Mouse (Mus musculus) mesoderm, embryonic 11.5 days (tissue): ENCODE results near the gene Vtn.

Source experiments
- DNase-seq: peaks from one replicate; pipeline ENCODE4 v3.0.0-alpha.2; 2012; ENCODE audit warnings: low read depth, low spot score

Gene Vtn

DNA sequence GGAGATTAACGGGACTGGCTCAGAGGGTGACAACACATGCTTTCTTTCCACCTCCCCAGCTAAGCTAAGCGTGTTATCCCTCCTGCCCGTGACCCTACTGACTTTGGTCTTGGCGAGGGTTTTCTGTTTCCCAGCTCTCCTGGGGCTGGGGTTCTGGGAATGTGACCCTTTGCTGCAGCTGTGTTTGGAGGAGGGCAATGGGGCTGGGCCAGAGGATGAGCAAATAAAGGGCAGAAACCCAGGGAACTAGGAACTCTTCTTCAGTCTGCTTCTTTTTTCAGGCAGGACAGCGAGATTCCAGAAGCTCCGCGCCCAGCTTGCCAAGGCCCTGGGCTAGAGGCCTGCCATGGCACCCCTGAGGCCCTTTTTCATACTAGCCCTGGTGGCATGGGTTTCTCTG is at the start of gene Vtn:
Gene Vtn (plus strand): TSS at position 88 of the 400 bp plus-strand sequence.
- no peak for DNase-seq

GRCm38 (mm10) chr11:78450337-78450736 is 48.6 kb upstream of the Vtn start:
- no peak for DNase-seq

DNA sequence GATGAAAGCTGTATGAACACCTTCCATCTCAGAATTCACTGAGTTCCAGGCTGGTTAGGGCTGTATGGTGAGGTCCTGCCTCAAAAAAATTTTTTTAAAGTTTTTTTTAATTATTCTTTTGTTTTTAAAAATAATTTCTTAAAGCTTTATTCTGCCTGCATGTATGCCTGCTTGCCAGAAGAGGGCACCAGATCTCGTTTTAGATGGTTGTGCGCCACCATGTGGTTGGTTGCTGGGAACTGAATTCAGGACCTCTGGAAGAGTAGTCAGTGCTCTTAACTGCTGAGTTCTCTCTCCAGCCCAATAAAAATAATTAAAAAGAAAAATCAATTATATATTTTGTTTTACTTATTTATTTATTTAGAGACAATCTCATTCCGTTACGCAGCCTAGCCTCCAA is 45.2 kb upstream of the Vtn start:
- peak; percentile 76 for DNase-seq

GRCm38 (mm10) chr11:78454276-78454675 is 44.6 kb upstream of the Vtn start:
- DNase-seq = no peak

DNA sequence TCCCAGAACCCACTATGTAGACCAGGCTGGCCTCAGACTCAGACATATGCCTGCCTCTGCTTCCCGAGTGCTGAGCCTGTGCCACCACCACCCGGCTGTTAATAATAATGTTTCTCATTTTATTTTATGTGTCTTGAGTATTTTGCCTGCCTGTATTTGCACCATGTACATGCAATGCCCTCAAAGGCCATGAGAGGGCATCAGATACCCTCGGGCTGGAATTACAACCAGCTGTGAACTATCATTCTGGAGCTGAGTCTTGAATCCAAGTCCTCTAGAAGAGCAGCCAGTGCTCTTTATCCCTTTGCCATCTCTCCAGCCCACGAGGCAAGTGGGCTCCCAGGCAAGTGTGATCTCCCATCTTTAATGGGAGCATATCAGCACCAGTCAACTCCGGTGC is 43.6 kb upstream of the Vtn start:
- DNase-seq = peak; percentile 54

GRCm38 (mm10) chr11:78458740-78459139 is 40.2 kb upstream of the Vtn start:
- DNase-seq = no peak

DNA sequence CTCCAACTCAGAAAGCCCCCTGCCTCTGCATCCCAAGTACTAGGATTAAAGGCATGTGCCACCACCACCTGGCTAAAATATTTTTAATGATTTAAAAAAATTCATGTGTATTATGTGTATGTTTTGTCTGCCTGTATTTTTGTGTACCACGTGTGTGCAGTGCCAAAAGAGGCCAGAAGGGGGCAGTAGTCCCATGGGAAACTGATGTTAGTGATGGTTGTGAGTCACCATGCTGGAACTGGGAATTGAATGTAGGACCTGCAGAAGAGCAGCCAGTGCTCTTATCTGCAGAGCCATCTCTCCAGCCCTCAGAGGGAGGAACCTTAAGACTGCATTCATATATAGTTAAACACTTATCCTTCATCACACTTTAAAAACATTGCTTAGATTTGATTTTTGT is 37.0 kb upstream of the Vtn start:
- no peak for DNase-seq

- DNase-seq = no peak
Observed at GRCm38 (mm10) chr11:78462669-78463068, 36.2 kb upstream of the Vtn start.

DNA sequence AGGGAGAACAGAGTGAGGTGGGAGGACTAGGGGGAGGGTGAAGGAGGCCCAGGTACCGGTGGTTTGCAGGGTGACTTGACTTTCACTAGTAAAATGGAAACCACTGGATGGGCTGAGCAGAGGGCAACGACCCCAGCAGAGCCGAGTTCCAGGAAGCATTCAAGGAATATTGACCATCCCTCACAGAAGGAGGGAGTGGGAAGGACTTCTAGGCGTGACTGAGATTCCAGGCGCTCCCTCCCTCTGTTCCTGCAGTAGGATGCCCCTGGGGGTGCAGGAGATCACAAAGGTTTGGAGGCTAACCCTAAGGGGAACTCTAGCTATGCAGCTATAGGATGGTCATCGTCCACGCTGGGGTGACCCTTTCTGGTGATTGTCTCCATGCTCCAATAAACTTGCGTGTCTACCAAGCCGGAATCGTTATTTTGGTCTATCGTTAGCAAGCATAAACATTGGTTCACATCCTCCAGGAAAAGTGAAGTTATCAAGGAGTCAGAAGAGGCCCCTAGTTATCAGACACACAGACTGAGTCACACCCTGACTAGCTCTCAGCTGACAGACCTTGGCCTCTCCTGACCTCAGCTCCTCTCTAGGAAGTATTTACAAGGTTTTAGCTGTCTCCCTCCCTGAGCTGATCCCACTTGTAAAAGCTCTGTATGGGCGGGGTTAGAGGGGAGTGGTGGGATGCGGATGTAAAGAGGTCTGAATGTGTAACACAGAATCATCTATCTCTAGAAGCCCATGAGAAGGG is 35.4 kb upstream of the Vtn start:
- no peak for DNase-seq

DNA sequence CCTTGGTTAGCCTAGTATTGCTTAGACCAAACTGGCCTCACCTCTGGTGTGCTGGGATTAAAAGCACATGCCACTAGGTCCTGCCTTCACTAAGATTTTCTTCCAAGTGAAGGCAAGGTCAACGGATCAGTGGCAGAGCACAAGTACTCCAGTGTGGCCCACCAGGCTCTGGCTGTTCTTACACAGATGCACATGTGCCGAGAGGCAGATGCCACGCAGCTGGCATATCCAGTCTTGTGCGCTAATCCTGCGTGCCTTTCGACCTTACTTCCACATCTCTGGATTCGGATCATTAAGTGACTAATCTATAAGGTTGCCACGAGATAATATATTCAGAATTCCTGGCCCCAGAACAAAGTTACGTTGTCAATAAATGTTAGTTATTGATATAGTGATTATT is 33.8 kb upstream of the Vtn start:
- DNase-seq = peak; percentile 48

DNA sequence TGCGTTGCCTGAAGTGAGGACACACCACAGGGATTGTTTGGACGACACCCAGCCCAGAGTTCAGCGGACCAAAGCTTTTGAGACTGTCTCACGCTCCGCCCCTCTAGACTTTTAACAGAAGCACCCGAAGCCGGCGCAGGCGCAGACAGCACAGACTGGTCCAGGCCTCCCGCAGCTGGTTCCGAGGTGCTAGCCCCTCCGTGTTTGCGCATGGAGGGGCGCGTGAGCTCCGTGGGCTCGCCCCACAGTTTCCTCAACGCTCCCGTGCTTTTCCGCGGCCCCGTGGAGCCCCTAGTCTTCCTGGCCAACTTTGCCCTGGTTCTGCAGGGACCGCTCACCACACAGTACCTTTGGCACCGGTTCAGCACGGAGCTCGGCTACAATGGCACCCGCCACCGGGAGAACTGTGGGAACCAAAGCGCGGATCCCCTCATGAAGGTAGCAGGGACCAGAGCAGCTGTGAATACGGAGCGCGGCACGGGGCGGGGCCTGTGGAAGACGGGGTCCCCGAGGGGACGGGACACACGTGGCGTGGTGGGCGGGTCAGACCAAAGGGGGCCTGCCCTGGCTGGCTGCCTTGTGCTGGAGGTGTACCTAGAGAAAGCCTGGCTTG is 33.2 kb upstream of the Vtn start, which contains the start of gene Slc46a1:
Gene Slc46a1 (plus strand): TSS at position 130 of the 613 bp plus-strand sequence.
- DNase-seq = peak; percentile 87

- no peak for DNase-seq
Observed at GRCm38 (mm10) chr11:78466242-78466912, 32.5 kb upstream of the Vtn start.

- DNase-seq = no peak
Observed at GRCm38 (mm10) chr11:78467515-78467914, 31.4 kb upstream of the Vtn start.

DNA sequence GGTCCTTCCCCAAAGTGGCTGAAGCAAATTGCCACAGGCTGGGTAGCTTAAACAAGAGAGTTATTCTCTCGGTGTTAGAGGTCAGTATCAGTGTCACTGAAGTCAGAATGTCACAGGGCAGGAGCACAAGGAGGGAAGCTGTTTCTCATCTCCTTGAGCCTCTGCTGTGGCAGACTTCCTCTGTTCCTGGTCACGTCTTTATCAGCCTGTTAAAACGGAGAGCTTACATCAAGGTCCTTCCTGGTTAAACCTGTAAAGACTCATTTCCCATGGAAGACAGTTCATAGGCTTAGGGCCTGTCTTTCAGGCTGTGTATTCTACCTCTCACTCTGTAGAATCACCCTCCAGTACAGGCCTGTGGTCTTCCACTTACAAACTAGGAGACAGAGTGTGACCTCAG is 31.0 kb upstream of the Vtn start:
- DNase-seq = no peak

GRCm38 (mm10) chr11:78471326-78472103 is 27.4 kb upstream of the Vtn start:
- no peak for DNase-seq

DNA sequence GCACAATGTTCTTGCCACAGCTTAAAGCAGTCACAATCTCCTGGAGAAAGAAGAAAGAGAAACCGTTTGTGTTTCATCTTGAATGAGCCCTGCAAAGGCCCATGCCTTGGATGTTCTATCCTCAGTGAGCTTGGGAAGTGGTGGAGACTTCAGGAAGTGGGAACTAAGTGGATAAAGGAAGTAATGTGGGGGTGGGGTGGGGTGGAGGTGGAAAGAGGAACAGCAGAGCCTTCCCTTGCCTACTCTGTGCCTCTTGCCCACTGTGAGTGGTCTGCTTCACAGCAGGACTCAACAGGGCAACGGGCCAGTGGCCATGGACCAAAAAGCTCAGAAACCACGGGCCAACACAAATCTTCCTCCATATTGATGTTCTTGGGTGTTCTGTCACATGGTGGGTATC is 23.6 kb upstream of the Vtn start:
- DNase-seq = no peak

GRCm38 (mm10) chr11:78483639-78484038 is 15.3 kb upstream of the Vtn start:
- no peak for DNase-seq

GRCm38 (mm10) chr11:78488168-78488567 is 10.7 kb upstream of the Vtn start:
- peak; percentile 79 for DNase-seq

GRCm38 (mm10) chr11:78490781-78491241 is 8.1 kb upstream of the Vtn start:
- peak; percentile 64 for DNase-seq

GRCm38 (mm10) chr11:78495904-78496303 is 3.0 kb upstream of the Vtn start:
- peak; percentile 81 for DNase-seq

DNA sequence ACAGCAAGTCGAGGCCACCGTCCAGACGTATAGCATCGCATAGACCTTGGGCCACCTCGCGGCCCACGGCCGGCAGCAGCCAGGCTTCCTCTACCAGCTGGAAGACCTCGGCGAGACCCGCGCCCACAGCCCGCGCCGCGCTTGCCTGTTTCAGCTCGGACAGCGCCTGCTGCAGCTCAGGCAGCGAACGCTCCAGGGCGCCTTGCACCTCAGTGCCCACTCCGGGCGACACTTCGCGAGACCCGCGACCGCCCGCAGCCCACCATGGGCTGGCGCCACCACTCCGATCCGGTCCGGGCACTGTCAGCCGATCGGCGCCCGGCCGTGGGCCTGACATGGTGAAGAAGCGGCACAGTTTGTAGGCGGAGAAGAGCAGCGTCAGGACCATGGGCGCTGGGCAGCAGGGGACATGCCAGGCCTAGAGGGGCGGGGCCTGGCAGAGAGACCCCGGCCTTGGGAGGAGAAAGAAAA is 1.8 kb upstream of the Vtn start:
- no peak for DNase-seq
